Mouse (Mus musculus) cerebellum, adult 11-12 months (tissue): Measurements from ENCODE around the gene Tenm2.

Experiments used
- DNase-seq: peaks from one replicate; pipeline ENCODE4 v3.0.0; 2022

Gene Tenm2

DNA sequence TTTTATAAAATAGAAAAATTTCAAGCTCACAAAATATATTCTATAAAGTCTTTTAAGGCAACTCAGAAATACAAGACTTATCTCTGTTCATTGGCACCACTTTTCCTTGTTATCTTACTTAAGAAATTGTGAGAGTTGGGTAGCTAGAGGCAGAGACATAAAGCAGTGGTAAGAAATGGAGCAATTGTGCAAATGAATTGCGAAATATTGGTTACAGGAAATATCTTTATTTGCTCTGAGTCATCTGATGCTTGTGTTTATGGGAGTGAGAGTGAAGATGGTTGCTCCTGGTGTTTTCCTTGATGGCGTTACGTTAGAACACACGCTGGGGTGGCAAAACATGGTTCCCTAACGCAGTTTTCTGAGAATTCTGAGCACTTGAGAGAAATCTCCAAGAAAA is 156.4 kb downstream of the Tenm2 start:
- DNase-seq: no peak

DNA sequence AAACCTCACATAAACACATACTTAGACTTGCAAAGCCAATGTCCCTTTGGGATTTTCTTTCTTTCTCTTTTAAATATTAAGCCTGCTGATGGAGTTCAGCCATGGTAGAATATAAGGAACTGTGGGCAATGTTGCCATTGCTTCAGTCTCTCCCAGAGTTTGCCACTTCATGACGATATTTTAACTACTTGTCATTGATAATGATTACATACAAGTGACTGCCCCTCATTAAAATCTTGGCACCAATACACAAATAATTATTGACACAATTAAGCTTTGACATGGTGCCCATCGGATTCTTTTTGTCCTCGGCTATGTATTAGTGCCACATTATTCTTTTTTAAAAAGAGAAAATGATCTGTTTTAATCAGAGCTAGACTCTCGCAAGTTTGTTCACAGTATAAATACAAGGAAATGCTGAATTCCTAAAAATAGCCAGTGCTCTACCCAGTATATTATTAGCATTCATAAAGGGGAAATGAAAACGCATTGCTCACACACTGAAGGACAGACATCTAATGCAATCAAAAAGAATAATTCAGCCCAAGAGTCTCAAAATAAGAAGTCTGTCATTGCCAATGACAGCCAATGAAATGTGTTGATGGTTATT is 158.7 kb downstream of the Tenm2 start:
- DNase-seq: no peak

DNA sequence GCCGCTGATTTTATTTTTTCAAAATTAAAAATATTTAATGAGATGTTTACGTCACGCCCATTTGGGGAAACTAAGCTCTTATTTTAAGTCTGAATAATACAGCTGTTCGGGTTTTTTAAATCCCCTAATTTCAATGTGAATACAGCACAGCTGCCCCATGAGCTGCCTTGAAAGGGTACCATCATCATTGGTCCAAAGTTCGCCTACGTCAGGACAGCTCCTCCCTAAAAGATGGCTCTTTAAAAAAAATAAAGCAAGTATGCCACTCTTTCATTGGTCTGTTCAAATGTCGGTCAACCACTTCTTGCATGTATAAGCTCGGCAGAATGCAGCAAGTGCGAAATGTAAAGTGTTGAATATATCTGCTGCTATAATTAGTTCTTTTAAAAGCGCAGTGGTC is 160.4 kb downstream of the Tenm2 start:
- no peak for DNase-seq

DNA sequence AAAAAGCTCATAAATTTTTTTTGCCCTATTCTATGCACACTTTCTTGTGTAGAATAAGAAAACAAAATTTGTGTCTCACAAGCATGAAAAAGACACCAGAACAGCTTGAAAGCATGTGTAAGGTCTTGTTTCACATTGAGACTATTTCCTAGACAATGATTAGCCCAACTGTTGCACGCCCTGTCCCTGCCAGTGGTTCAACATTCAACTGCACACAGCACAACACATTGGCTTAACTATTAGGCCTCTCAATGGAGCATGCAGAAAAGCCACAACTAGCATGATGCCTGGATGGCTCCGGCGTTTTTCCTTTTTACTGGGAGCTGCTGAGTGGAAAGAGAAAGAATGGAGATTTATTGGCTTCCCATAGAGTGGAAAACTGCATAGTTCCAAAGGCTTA is 170.3 kb downstream of the Tenm2 start:
- no peak for DNase-seq

DNA sequence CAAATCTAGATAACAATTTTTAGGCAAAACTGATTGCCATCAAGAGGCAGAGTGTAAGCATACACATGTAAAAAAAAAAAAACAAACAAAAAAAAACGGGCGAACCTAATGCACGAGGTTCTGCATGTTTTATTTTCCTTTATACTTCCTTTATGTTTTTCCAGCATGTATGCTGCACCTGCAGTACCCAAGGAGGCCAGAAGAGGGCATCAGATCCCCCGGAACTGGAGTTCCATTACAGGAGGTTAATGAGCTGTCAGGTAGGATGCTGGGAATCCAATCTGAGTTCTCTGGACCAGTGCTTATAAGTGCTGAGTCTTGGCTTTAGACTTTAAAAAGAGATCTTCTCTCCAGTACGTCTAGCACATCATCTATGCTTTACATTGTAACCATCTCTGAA is 189.1 kb downstream of the Tenm2 start:
- no peak for DNase-seq

DNA sequence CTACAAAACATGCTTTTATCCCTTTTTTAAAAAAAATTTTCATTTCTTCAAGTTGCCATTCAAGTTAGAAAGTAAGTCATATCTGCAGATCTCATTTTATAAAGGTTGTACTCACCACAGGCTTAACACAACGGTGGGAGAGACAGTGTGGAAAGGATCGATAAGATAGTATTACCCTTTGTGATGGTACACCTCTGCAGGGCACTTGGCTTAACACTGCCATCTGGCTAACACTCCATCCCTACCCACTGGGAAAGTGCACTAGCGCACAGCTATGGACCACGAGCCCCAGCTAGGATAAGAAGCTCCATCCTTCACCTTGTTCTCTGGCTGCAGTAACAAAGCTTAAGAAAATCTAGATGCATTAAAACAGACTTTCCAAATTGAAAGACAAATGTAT is 194.5 kb downstream of the Tenm2 start:
- no peak for DNase-seq

DNA sequence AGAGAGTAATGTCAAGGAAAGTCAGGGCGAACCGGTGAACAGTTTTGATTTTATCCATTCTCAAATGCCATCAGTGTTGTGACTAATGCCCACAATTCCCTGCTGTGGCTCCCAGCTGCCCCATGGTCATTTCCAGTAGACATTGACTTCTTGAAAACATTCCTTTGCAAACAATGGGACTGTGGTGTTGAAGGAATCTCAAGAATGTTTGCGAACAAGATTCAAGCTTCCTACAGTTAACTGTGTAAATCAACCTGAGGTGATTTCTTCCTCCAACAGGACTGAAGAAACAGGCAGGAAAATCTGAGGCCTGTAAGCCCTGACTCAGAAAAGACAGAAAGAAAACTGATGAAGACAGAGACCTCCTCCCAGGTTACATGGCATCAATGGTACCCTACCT is 196.5 kb downstream of the Tenm2 start:
- DNase-seq: no peak

DNA sequence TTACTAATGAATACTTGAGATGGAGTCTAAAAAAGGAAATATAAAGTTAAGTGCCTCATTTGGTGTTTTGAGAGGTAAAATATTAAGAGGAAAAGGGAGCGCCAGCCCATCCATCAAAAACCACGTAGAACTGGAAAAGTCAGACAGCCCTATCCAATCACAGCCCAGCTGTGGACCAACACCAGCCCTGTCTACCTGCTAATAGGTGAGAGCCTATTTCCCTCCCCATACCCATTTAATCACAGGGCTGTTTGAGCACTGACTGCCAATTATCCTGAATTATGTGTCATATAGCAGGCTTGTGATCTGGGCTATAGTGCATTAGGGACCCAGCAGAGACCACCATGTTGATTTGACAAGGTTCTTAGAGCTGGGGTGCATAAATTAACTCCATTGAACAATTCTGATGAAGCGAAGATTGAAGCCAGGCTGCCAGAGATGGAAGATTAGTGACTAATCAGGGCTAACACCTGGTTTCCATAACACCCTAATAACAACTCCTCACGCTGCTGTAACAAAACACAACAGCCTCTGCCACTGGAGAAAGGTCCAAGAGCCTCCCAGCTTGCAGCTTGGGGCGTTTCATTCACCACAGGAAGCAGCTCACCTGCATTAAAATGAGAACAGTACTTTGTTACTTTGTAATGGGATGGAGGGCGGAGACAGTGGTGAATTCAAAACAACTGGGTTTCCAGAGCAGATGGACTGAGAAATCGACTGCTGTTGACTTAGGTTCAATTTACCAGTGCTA is 204.3 kb downstream of the Tenm2 start:
- no peak for DNase-seq

DNA sequence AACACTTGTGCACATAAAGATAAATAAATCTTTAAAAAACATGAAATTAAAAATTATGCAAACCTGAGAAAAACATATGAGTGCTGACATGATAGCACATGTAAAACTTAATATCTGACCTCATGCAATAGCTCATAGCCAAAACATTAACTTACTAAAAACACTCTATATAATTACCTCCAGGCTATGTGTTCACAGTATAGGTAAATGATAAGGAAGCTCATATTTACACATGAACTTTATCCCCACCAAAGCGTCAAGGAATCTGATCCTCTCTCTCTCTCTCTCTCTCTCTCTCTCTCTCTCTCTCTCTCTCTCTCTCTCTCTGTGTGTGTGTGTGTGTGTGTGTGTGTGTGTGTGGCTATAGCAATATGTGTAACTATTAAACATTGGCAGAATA is 223.9 kb downstream of the Tenm2 start:
- DNase-seq: no peak

DNA sequence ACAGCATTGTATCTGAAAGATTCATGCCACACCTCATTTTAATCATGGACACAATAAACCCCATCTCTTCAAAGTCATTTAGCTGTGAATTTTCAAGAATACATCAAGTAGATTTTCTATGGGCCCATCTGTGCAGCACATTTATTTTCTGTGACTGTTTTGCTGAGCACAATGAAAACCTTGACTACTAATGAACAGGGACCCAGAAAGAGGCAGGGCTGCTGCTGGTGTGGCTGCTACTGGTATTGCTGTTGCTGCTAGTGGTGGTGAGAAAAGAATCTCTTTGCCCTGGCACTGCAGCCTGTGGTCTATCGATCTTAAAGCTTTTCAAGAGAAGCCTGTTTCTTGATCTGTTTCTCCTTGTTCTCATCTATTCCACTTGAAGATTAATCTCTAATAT is 226.5 kb downstream of the Tenm2 start:
- DNase-seq: no peak

DNA sequence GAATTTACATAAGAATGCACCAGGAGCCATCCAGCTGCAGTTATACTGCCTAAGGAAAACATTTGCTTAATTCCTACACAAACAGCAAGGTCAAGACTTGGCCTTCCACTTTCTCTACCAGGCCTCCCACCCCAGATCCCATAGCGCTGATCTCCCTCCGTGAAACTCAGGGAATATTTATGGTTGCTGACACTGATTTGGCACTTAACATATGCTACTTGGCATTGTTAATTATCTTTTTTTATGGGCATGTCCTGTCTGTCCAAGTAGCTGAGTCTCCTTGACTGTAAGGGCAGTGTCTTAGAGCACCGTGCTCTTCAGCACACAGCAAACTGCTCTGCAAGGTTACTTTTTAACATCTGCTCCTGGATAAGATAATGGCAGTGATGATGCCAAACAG is 238.1 kb downstream of the Tenm2 start:
- DNase-seq: no peak

DNA sequence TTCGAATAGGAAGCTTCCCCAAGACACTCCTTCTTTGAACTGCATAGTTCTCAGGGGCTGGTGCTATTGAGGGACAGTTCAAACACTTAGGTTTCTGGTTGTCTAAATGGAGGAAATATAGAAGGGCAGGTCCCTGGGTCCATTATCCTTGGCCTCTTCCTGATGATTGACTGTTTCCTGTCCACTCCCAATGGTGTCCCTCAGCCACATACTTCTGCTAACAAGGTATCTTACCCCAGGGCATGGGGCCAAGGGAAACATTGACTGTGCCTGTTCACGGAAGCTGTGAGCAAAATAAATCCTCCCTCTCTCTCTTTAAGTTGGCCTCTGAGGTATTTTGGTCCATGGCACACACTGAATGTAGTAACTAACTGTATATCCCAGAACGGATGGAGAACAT is 244.9 kb downstream of the Tenm2 start:
- DNase-seq: no peak

DNA sequence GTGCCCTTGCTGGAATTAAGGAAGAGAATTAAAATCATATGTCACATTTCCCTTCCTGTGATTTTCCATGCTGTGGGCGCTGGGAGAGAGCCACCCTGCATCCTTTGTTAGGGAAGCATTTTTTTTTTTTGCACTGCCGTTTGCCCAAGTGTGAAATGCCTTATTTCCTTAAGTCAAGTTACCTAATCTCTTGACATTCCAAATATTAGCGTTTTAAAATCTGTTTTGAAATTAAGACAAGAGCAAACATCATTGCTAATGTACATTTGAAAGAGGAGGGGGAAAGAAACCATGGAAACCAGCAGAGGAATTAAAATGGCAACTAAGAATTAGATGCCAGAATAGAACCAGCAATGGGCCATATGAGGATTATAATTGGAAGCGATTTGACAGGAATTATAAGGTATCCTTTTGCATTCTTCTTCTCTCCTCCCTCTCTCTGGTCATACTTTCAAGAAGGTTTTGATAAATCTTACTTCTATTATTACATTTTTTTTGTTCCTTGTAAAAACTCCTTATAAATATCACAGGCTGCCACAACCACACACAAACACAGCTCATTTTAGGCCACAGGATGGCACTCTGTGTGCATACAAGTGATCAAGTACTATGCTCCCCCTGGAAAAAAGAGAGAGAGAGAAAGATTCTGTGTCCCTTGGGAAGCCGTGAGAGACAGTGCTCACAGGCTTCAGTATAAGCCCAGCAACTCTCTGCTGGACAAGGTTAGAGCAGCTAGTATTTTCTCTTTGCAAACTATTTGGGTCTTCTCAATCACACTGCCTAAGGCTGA is 246.8 kb downstream of the Tenm2 start:
- no peak for DNase-seq

DNA sequence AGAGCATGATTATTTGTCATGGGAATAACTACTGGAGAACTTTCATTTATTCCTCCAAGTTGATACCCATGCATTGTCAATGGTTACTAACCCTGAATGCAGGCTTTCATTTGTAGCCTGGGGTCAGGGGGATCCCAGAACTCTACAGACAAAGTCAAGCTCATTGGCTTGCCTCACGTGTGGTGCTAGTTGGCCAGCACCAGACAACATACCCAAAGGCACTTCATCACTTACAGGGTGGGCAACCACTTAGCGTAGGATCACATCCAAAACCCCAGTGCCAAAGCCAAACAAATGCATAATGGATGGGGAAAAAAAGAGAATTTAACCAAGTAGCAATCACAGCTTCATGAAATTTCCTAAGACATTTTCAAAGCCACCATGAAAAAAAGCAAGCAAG is 261.6 kb downstream of the Tenm2 start:
- DNase-seq: no peak

DNA sequence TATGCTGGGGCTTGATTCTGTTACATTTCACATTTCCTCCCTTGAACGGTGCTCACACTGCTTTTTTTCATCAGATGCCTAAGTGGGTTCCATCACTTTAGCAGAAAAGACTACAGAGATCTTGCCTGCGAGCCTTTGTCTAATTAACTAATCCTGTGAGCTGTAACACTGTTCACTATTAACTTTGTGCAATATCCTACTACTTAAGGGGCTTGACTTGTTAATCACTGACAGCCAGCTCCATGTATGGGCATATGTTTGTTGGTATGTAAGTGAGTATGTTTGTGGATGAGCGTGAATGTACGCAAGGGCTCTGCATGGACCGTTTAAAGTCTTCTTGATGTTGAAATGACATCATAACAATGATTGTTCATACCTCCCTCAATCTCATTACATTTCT is 277.7 kb downstream of the Tenm2 start:
- no peak for DNase-seq

DNA sequence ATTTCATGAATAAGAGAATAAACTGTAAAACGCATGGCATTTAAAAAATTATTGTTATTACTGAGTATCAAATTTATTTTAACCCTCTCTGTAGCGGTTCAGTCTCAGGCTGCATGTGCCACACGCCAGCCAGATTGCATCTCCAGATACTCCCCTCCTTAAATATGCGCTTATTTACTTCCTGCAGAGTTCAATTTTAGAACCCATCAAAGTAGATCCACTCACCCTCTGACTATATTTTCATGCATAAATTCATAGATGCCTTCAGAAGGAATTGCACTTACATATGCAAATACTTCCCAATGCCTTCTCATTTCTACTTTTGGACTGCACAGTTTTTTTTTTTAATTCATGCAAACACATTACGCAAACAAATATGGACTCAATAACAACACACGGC is 294.3 kb downstream of the Tenm2 start:
- no peak for DNase-seq

DNA sequence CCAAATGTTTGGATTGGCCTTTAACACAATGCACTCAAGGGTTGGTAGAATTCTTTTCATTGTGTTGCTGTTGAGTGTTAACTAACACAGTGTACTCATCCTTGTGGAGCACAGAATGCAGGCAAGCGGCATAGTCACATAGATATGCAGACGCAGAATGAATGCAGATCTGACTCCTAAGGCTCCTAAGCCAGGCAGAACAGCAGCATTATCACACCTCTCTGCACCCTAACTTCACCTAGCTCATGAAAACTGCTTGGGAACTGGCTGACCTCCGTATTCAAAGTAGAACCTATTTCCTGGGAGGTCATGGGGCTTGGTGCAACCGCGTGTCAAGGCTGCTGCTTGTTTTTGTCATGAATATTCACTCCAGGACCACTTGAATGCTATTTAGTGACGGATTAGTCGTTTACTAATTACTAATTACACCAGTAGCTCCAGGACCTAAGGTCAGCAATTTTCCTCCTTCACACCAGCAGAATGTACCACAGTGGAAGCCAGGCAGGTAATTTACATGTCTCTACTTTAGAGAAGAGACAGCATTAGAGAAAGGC is 295.1 kb downstream of the Tenm2 start:
- no peak for DNase-seq

DNA sequence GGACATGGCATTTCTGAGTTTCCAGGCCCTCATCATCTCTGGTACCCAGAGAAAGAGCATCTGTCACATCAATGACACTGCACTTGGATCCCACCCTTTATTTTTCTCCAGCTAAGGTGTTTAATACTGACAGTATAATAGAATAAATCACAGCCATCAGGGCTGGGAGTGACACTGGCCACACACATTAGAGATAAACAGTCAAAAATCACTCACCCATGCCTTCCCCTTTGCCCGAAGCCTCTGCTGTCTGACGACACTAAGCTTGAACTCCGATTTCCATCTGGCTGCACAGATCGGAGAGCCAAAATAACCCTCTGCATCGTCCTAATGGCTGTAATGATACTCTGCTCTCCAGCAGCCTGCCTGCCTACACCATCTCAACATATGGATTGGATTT is 305.9 kb downstream of the Tenm2 start:
- no peak for DNase-seq

DNA sequence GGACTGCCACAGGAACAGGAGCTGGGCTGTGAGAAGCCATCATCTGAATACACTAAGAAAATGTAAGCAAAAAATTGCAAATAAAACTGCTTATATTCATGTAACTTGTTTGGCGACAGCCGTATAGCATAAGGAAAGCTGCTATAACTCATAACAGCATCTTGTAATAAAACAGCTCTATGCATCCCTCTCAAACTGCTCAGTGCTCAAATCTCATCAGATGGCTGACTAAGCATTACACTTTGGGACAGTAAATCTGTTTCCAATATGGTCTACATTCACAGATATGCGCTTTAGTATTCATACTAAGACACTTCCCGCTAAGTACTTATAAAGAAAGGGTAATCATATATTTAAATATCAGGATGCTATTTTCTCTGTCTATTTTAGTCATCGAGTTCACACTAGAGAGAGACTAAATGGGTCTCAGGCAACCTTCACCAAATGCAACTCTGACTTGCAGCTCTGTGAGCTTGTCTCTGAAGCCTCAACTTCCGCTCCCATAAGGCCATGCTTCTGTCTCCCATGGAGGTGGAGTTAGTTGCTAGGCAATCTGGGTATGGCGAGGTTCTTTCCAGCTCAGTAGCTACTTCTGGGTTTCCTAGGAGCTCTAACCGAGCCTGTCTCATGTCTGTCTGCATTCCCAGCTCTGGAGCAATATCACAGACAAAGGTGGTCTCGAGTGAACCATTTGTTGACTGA is 308.9 kb downstream of the Tenm2 start:
- no peak for DNase-seq

DNA sequence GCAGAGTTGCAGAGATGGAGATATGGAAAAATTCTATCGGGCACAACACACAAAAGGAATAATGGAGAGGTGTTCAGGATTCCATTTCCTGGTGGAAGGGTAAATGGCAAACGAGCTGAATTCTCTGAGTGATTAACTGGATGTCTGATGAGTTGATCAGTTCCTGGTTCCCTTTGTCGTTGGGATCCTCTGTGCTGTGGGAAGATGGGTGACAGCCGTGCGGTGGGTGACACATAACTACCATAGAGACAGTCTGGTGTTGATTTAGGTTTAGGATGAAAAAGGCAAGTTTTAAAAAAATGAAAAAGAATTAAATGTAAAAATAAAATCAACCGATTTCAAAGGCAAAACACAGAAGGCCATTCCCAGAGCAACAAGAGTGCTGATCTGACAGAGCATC is 316.5 kb downstream of the Tenm2 start:
- no peak for DNase-seq

DNA sequence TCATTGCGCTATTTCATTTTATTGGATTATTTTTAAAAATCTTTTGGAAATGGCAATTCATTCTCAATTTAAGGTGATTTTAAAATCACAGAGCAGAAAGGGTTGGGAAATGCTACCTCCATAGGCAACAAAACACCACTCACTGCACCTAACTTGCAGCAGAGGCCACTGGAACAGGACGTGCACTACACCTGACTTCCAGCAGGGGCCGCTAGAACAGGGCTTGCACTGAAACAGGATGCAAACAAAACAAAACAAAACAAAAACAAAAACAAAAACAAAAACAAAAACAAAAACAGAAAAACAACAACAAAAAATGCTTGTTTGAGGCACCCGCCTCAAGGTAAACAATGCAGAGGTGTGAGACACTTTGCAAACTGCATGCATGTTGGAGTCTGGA is 324.4 kb downstream of the Tenm2 start:
- no peak for DNase-seq

DNA sequence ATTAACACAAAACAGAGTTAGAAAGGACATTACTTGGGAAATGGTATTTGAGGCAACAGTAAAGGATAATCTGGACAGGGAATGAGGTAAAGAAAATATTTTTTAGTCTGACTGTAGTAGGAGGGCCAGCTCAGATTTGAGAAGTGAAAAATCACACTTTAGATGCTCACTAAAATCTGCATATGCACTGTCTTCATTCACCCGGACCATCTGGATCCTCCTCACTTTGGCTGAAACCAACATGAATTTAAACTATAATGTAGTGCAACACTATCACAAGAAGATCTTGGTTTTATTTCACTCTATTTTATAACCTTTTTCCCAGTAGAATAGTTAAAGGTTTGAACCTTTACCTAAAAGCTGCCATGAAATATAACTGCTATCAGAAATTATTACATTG is 326.7 kb downstream of the Tenm2 start:
- no peak for DNase-seq

DNA sequence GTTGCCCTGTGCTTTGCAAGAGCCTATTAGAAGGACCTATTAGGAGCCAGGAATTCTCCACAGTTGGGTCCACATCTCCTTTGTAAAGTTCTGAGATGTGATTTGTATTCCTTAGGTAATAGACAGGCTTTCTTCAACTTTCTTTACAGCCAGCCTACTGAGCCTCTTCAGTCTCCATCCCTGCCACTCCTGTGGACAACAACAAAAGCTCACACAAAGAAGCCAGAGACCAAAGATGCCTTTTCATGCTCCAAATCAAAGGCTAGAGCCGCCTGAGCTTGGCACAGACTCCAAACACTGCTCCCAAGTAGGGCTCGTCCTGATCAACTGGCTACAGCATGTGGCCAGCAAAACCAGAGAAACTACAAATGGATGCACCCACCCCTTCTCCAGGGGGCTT is 333.5 kb downstream of the Tenm2 start:
- no peak for DNase-seq
